Mouse (Mus musculus): Measurements from ENCODE around the gene Col4a2.

Gene Col4a2

DNA sequence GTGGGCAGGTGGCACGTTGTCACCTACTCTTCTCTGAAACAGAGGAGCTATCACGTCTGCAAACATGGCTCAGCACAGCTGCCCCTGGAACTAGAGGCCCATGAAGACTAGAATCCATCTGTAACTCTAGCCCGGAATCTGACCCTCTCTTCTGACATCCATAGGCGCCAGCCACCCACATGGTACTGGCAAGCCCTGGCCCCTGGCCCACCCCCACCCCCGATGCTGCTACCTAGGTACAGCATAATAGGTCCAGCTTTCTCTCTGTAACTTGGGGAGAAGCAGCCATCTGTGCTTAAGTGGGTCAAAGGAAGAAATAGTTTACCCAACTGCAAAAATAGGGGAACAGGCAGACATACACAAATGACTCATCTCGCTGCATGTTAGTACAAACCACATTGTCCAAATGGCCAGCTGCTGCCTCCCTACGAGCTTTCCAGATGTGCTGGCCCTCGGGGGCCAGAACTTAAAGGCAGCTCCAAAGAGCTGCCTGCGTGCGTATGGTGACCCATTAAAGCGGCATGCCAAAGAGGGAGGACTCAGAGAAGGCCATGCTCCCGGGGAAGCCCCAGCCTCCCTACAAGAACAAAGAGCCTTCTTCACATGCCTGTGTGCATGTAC is 99.0 kb downstream of the Col4a2 start:
- peak in 1 of 2 experiments; percentile 12 for DNase-seq (ENCODE audit: low spot score in 2 of 2)

DNA sequence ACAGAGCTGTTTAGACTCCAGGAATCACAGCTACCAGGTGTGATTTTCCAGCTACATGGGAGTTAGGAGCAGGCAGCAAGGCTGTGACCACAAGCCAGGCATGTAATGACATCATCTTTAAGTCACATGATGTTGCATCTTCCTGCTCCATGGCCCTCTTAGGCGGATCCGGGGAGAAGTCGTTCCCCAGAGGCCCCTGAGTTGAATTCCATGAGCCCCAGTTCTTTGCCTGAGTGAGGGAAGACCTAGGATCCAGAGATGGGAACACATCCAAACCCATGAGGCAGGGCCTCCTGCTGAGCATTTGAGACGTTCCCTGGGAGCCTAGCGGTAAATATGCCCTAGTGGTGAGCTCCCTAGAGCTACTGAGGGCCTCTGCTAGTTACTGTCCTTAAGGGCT is 99.8 kb downstream of the Col4a2 start:
- no peak for DNase-seq (ENCODE audit: low spot score in 2 of 2)

- peak; percentile 75 to 83 for DNase-seq (ENCODE audit: low spot score in 2 of 2)
Measured at GRCm38 (mm10) chr8:11414304-11414703, 101.7 kb downstream of the Col4a2 start.

DNA sequence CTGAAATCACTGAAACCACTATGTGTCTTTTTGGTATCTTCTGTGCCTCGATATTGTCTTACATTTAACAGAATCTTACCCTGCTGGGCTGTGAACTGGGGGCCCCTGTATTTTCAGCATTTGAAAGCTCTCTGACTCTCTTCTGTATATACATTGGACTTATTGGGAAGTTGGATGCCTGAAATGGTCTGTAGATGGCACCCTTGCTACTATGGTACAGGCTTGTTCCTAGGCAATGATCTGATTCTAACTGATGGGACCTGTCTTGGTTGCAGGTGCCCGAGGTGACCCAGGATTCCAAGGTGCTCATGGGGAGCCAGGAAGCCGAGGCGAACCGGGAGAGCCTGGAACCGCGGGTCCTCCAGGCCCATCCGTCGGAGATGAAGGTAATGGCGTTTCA is 102.5 kb downstream of the Col4a2 start:
- DNase-seq (ENCODE audit: low spot score in 2 of 2) = no peak

DNA sequence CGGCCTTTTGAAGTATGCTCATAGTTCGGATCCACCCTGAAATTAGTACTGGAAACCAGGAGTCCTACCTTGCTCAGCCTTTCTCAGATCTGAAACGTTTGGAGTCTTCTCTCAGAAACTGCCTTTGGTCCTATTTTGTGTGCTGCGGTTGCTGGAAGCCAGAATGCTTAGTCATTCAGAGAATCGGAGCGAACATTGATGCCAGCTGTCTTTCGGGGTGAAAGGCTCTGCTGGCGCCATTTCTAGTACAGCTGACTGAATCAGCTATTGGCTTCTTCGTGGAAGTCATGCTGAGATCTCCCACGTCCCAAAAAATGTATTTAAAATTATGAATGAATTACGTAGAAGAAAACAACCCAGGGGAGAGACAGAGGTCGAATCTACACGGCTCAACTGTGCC is 105.2 kb downstream of the Col4a2 start:
- peak; percentile 56 to 60 for DNase-seq (ENCODE audit: low spot score in 2 of 2)

- peak; percentile 60 to 79 for DNase-seq (ENCODE audit: low spot score in 2 of 2)
Measured at GRCm38 (mm10) chr8:11419232-11419631, 106.6 kb downstream of the Col4a2 start.

GRCm38 (mm10) chr8:11419645-11420044 is 107.0 kb downstream of the Col4a2 start:
- DNase-seq (ENCODE audit: low spot score in 2 of 2) = peak; percentile 58 to 63

DNA sequence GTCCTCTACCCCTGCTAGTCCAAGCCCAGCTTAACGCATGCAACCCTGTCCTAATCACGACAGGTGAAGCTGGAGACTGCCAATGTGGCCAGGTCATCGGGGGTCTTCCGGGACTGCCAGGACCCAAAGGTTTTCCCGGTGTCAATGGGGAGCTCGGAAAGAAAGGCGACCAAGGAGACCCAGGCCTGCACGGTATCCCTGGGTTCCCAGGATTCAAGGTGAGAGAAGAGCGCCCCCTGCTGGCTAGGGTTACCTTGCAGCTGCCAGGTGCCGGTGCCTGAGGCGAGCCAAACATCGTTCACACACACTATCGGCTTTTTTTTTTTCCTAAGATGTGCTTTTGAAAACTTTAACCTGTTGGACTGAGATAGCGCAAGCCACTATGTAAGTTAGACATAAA is 108.5 kb downstream of the Col4a2 start:
- peak; percentile 53 to 55 for DNase-seq (ENCODE audit: low spot score in 2 of 2)

- peak; percentile 36 to 41 for DNase-seq (ENCODE audit: low spot score in 2 of 2)
Measured at GRCm38 (mm10) chr8:11421968-11422367, 109.4 kb downstream of the Col4a2 start.

GRCm38 (mm10) chr8:11423091-11423490 is 110.5 kb downstream of the Col4a2 start:
- no peak for DNase-seq (ENCODE audit: low spot score in 2 of 2)

DNA sequence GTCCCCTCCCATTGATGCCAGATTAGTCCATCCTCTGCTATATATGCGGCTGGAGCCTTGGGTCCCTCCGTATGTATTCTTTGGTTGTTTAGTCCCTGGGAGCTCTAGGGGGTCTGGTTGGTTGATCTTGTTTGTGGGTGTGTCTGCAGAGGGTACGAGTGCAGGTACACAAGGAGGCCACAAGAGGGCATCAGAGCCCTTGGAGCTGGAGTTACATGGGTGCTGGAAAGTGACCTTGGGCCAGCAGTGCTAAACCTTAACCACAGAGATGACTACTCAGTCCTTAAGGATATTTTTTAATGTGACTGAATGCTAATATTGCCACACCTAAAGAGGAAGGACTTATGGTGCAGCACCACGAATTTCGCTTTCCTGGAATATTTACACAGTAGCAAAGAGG is 118.1 kb downstream of the Col4a2 start:
- no peak for DNase-seq (ENCODE audit: low spot score in 2 of 2)

DNA sequence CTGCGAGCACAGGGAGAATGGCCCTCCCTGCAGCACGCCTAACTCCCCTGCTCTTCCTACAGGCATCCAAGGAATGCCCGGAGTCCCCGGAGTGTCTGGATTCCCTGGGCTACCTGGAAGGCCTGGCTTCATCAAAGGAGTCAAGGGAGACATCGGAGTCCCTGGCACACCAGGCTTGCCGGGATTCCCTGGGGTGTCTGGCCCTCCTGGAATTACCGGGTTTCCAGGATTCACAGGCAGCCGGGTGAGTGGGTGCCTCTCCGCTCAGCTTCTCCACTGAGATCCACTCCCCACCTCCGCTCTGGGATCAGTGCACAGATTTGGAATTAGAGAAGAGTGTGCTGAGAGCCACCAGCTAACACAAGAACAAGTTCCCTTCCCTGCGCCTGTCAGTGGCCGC is 125.3 kb downstream of the Col4a2 start:
- peak; percentile 54 to 65 for DNase-seq (ENCODE audit: low spot score in 2 of 2)

DNA sequence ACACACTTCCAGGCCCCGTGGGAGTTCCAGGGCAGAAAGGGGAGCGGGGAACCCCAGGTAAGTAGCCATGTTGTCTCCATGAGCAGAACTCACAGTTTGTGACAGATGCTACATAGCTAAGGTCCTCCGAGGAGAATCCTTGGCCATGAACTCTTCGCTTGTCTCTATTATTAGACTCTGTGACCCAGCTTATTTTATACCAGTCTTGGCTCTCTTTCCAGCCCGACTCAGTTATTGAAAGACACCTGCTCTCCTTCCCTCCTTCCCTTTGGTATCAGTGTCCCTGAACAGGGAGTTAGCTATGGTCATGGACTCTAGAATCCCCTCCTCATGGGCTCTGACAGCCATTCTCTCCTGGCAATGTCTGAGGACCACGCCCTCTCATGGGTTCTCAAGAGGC is 128.7 kb downstream of the Col4a2 start:
- no peak for DNase-seq (ENCODE audit: low spot score in 2 of 2)

GRCm38 (mm10) chr8:11443611-11444010 is 131.0 kb downstream of the Col4a2 start:
- no peak for DNase-seq (ENCODE audit: low spot score in 2 of 2)

DNA sequence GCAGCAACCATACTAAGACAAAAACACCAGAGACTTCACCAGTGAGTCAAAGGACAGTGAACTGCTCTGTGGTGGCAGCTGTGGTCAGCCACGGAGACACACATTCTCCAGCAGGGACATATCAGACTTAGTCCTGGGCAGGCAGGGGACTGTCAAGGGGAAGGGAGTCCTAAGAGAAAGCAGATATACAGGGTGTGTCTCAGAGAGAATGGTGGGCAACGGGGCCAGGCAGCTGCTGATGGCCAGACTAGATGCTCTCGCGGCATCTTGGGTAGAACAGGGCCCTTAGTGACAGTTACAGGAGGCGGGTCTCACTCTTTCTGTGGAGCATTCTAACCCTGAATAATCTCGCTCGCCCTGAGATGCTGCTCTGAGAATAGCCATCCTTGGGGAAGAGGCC is 131.6 kb downstream of the Col4a2 start:
- no peak for DNase-seq (ENCODE audit: low spot score in 2 of 2)

DNA sequence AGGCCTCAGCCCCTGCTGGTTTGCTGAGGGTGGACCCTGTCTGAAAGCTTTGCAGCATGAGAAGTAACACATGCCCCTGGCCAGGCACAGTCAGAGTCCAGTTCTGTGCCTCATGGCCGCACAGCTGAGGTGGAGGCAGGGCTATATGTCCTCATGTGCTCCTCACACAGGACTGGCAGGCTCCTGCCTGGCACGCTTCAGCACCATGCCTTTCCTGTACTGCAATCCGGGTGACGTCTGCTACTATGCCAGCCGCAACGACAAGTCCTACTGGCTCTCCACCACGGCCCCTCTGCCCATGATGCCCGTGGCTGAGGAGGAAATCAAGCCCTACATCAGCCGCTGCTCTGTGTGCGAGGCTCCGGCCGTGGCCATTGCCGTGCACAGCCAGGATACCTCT is 133.2 kb downstream of the Col4a2 start:
- DNase-seq (ENCODE audit: low spot score in 2 of 2) = no peak

DNA sequence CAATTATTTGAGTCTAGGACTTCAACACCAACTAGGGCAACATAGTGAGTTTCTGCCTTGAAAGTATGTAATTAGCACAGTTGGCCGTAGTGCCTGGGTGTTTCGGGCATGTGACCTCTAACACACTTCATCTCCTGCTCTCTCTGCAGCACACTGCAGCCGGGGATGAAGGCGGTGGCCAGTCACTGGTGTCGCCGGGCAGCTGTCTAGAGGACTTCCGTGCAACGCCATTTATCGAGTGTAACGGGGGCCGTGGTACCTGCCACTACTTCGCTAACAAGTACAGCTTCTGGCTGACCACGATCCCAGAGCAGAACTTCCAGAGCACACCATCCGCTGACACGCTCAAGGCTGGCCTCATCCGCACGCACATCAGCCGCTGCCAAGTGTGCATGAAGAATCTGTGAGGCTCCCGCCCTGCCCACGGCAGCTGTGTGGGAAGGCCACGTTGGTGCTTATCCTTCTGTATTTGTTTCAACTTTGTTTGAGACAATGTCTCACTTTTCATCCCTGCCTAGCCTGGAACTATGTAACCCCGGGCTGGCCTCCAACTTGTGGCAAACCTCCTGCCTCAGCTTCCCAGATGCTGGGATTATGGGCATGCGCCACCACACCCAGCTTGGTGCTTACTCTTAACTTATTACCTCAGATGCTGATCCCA is 135.4 kb downstream of the Col4a2 start:
- no peak for DNase-seq (ENCODE audit: low spot score in 2 of 2)

- no peak for DNase-seq (ENCODE audit: low spot score in 2 of 2)
Measured at GRCm38 (mm10) chr8:11450184-11451113, 137.8 kb downstream of the Col4a2 start.

GRCm38 (mm10) chr8:11452152-11452551 is 139.5 kb downstream of the Col4a2 start:
- no peak for DNase-seq (ENCODE audit: low spot score in 2 of 2)

DNA sequence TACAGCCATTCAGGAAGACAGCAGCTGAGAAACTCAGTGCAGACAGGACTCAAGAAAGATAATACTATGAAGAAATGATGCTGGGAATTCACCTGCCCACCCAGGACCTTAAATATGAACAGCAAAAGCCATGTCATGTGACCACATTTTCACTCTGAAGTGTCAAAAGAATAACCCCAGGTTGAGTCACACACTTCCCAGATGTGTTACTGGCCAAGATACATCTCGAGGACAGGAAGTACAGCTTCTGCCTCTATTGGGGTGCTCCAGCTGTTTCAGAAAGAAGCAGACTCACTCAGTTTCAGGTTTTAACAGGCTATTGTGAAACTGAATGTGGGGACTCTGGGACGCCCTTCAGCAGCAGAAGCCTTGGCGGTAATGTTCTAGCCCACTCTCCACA is 140.0 kb downstream of the Col4a2 start:
- no peak for DNase-seq (ENCODE audit: low spot score in 2 of 2)

DNA sequence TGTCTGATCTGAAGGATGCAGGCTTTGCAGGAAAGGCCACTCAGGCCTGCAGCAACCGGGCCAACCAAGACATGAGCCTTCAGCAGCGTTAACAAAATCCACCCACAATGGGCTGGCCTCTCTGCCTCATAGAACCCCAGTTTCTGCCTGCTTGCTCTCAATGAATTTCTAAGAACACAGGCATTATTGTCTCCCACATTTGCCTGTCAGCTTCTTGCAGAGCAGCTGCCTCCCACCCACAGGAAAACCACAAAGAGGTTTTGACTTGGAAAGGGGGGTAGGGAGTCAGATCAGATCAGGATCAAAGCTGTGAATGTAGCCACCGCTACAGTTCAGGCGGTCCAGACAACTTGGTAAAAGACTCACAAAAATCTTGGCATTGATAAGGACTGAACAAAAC is 140.4 kb downstream of the Col4a2 start:
- DNase-seq (ENCODE audit: low spot score in 2 of 2) = no peak

- no peak for DNase-seq (ENCODE audit: low spot score in 2 of 2)
Measured at GRCm38 (mm10) chr8:11454228-11454627, 141.6 kb downstream of the Col4a2 start.

DNA sequence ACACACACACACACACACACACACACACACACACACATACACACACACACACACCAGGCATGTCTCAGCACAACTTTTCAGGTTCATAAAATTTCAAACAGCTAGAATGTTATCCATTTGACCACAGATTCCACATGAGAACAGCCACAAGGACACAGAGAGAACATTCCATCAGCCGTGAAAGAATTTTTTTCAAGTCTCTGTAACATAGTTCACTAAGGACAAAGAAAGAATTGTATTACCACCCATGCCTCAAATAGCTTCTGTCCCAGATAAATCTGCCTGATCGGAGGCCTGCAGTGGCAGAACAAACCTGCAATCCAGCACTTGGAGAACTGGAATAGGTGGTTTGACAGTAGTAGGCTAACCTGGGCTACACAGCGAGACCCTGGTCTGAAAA is 144.7 kb downstream of the Col4a2 start:
- DNase-seq (ENCODE audit: low spot score in 2 of 2) = no peak

Measured in right cerebral cortex, adult 2 months (tissue).